Mouse (Mus musculus) lung, embryonic 16.5 days (tissue): ENCODE results near the gene Astl. TPM values are rescaled to one million over a fixed set of nuclear protein-coding genes. Genes with fewer than 3 reads are reported as not detected.

Experiments
- ATAC-seq: fragments of 200-750 bp; cut with Nextera tagmentation; 2 replicates; pipeline ENCODE4 v1.8.0; 2017; ENCODE audit warnings: low read depth, mild to moderate bottlenecking, moderate library complexity
- H3K27ac ChIP-seq: fragments of 300-500 bp; sonication (generic); 2 replicates; pipeline ENCODE4 v1.5.1; 2014; ENCODE audit warnings: mild to moderate bottlenecking, control low read depth, low read length
- H3K27me3 ChIP-seq: fragments of 300-500 bp; sonication (generic); 2 replicates; pipeline ENCODE4 v1.6.1; 2014; ENCODE audit warnings: low read depth, low read length, mixed read lengths; ENCODE audit not compliant: control insufficient read depth, insufficient read depth
- H3K36me3 ChIP-seq: fragments of 300-500 bp; sonication (generic); 2 replicates; pipeline ENCODE4 v1.6.1; 2014; ENCODE audit warnings: low read length; ENCODE audit not compliant: control insufficient read depth, insufficient read depth
- H3K4me1 ChIP-seq: fragments of 300-500 bp; sonication (generic); replicated peaks from 2 replicates; pipeline ENCODE4 v1.6.1; 2014; ENCODE audit warnings: low read length, mixed read lengths; ENCODE audit not compliant: control insufficient read depth, insufficient read depth
- H3K4me2 ChIP-seq: fragments of 300-500 bp; sonication (generic); 2 replicates; pipeline ENCODE4 v1.6.1; 2014; ENCODE audit warnings: low read depth, low read length, control low read depth
- H3K4me3 ChIP-seq: fragments of 300-500 bp; sonication (generic); 2 replicates; pipeline ENCODE4 v1.5.1; 2014; ENCODE audit warnings: mild to moderate bottlenecking, low read length, control low read depth
- H3K9ac ChIP-seq: fragments of 300-500 bp; sonication (generic); 2 replicates; pipeline ENCODE4 v1.6.1; 2014; ENCODE audit warnings: low read length, control low read depth
- H3K9me3 ChIP-seq: fragments of 300-500 bp; sonication (generic); 2 replicates; pipeline ENCODE4 v1.6.1; 2016; ENCODE audit warnings: low read length; ENCODE audit not compliant: control insufficient read depth
- WGBS: fragments of 180-500 bp; shearing (Covaris S2); extraction: QIAGEN DNeasy Blood & Tissue Kit; methylation state at CpG from one replicate; pipeline ENCODE4 v1.1.7; 2014; 5-methylcytosine and 5-hydroxymethylcytosine counted together
- polyA plus RNA-seq: library from polyadenylated mRNA; unstranded; fragments of >200 nt; fragmentation: Nextera tagmentation; extraction: Ambion mirVana; gene quantifications from 2 replicates; pipeline ENCODE4 v1.2.1, GENCODE M21; 2015

Astl gene
- polyA plus RNA-seq, 1 experiment from 2014 or later, result not detected

DNA sequence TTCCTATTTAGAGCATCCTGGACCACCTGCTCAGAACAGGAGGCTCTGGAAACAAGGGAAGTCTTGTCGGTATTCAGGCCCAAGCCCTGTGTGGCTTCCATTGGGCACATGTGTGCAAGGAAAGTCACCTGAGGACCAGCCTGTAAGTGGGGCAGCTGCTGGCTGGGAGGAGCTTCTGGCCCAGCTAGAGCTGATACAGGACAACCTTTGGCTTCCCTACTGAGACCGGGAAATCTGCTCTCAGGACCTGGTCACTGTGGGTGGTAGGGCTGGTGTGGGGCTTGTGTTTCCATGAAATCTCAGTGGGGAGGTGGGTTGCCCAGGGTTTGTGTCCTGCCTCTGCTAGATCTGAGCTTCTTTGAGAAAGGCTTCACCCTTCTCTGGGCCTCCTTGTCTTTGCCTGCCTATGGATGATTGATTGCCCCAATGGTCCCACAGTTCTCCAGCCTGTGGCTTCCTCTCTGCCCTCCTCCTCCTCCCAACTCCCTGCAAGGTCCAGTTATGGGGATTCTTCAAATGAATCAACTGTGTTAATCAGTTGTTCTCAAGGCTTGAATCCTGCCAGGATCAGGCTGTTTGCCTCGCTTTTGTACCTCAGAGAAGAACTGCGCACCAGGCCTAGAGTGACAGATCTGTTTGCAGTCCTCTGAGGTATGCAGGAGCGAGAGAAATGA, 31.4 kb downstream of the Astl start:
- Histone ChIP-seq H3K4me2 (no peak overlapping the region), H3K9me3 (no peaks in the 10 kb centered on the region), H3K4me3 (no peak overlapping the region)

DNA sequence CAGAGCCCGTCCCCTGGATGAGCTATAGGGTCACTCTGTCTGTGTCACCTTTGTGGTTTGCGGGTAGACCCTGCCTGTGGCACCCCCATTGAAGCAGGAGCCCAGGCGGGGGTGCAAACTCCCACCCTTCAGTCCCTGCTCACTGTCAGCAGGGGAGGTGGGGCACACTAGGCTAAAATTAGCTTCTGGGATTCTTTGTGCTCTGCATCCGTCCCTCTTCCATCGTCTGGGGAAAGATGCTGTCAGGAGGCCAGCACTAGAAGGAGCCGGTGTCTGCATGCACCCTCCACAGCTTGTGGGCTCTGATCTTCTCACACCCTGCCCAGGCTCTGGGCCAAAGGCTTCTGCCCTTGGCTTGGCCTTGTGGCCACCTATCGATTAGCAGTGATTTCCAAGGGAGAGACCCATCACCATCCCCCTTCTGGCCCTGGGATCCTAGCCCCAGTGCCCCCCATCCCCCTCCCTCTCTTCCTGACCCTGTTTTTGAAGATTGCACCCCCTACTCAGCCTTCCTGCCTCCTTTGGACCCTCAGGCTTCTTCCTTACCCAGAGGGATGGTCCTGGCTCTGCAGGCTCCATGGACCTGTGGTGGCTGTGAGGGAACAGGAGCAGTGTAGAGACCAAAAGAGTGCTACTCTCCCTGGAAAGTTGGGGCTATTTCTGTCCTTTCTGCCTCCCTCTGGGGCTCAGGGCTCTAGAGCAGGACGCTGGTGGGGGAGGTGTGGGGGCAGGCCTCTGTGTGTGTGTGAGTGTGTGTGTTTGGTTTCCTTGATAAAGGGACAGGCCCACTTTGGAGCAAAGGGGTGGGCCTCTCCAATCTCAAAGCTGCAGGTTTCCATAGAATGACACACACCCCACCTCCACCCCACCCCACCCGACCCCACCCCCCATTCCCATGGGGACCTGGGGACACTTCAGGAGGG, 32.4 kb downstream of the Astl start:
- no peaks in the 10 kb centered on the region for H3K9me3 ChIP-seq

More for the DNA sequence above, 31.4 kb downstream of the Astl start:
- peaks cover 11% of the 10 kb centered on the region for H3K27me3 ChIP-seq
- 44% methylated on average over 5 of the region's 5 CpGs for WGBS
- H3K4me1 ChIP-seq, result no peaks in the 10 kb centered on the region; the same call in 1 of the 2 replicates
- H3K9ac ChIP-seq, result no peak overlapping the region
- ATAC-seq, result no peak
- H3K36me3 ChIP-seq, result no peaks in the 10 kb centered on the region
- H3K27ac ChIP-seq, result no peak overlapping the region

DNA sequence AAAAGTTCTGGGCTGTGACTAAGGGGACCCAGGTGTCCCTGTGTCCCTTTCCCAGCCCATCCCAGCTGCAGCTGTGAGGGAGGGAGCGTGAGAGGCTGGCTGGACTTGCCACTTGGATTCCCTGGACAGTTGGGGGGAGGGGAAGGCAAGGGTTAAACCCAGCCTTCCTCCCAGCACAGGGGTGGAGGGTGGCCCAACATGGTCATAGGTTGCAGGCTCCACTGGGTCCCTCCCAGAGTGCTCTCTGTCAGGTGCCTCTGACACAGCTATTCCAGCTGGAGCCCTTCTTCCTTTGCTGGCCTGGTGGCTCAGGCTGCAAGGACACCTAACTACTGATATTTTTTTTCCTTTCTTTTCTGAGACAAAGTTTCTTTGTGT, 33.0 kb downstream of the Astl start:
- Histone ChIP-seq H3K9me3 (no peaks in the 10 kb centered on the region), H3K4me3 (no peak overlapping the region), H3K4me2 (no peak overlapping the region), H3K27me3 (no peaks in the 10 kb centered on the region), H3K27ac (no peak overlapping the region), H3K36me3 (no peaks in the 10 kb centered on the region), H3K9ac (no peak overlapping the region), H3K4me1 (no peaks in the 10 kb centered on the region; the same call in 1 of the 2 replicates)
- 80% methylated on average over 1 of the region's 1 CpGs for WGBS
- no peak for ATAC-seq

More for the DNA sequence above, 32.4 kb downstream of the Astl start:
- H3K36me3 ChIP-seq, result no peaks in the 10 kb centered on the region
- peaks cover 2% of the 10 kb centered on the region; the same call in 1 of the 2 replicates for H3K27me3 ChIP-seq
- no peak overlapping the region for H3K27ac ChIP-seq
- 0 out of 2 replicates have a peak, but pooled peaks have one; percentile 21 for ATAC-seq
- WGBS, result 22% methylated on average over 9 of the region's 9 CpGs
- no peak overlapping the region for H3K4me2 ChIP-seq
- no peak overlapping the region for H3K4me3 ChIP-seq
- no peaks in the 10 kb centered on the region; the same call in 1 of the 2 replicates for H3K4me1 ChIP-seq
- no peak overlapping the region for H3K9ac ChIP-seq

DNA sequence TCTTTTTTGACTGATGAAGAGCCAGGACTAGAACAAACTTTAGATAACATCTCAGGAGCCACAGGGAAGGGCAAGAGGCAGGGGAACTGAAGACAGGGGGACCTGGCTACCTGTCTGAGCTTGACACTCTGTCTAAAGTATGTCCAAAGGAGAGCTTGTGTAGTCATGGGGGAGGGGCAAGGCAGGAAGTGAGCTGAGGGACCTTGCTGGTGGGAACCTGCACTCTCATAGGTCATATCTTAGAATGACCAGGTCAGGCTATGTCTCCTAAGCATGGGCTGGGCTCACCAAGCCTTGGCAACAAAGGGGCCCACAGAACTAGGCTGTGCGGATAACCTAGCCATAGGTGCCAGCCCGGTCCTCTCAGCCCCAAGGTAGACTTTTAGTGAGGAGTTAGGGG, 33.6 kb downstream of the Astl start:
- ATAC-seq, result no peak
- H3K9ac ChIP-seq, result no peak overlapping the region
- no peak overlapping the region for H3K4me2 ChIP-seq
- no peaks in the 10 kb centered on the region for H3K36me3 ChIP-seq
- no peak overlapping the region for H3K4me3 ChIP-seq
- no peaks in the 10 kb centered on the region for H3K27me3 ChIP-seq
- 80% methylated on average over 2 of the region's 2 CpGs for WGBS
- H3K4me1 ChIP-seq, result no peaks in the 10 kb centered on the region; the same call in 1 of the 2 replicates
- no peak overlapping the region for H3K27ac ChIP-seq
- H3K9me3 ChIP-seq, result no peaks in the 10 kb centered on the region

DNA sequence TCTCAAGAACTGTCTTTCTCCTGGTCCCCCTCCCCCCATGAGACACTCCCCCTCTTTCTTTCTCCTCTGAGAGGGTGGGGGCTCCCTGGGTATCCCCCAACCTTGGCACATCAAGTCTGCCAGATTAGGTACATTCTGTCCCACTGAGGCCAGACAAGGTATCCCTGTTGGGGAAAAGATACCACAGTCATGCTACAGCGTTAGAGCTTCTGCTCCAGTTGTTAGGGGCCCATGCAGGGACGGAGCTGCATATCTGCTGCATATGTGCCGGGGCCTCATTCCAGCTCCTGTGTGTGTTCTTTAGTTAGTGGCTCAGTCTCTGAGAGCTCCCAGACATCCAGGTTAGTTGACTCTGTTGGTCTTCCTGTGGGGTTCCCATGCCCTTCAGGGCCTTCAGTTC, 35.7 kb downstream of the Astl start:
- Histone ChIP-seq H3K4me3 (no peak overlapping the region), H3K4me1 (no peaks in the 10 kb centered on the region; the same call in 1 of the 2 replicates), H3K27ac (no peak overlapping the region), H3K4me2 (no peak overlapping the region), H3K27me3 (no peaks in the 10 kb centered on the region), H3K36me3 (no peaks in the 10 kb centered on the region), H3K9ac (no peak overlapping the region), H3K9me3 (no peaks in the 10 kb centered on the region)
- ATAC-seq, result no peak
- 90% methylated on average over 3 of the region's 3 CpGs for WGBS

DNA sequence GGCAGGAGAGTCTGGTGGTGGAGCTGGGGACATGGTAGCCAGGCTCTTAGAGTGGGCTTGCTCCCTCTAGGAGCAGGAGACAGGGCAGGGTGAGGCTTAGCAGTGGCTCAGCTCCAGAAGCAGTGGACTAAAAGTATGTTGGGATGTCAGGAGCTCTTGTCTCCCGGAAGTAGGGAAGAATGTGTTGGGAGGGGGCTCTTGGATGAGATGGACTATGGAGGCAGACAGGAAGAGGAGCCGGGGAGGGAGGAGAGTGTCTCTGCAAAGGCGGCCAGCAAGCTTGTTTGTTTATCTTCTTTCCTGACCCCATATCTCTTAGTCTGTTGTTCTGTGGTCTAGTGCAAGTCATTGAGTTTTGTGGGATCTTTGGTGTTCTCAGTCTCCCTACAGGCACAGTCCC, 36.6 kb downstream of the Astl start:
- no peak overlapping the region for H3K9ac ChIP-seq
- no peak overlapping the region for H3K27ac ChIP-seq
- WGBS, result 21% methylated on average over 3 of the region's 3 CpGs
- no peak overlapping the region for H3K4me3 ChIP-seq
- 0 out of 2 replicates have a peak, but pooled peaks have one; percentile 9 for ATAC-seq
- no peak overlapping the region for H3K4me2 ChIP-seq
- H3K4me1 ChIP-seq, result no peaks in the 10 kb centered on the region; the same call in 1 of the 2 replicates
- no peaks in the 10 kb centered on the region for H3K27me3 ChIP-seq
- no peaks in the 10 kb centered on the region for H3K36me3 ChIP-seq
- no peaks in the 10 kb centered on the region for H3K9me3 ChIP-seq

DNA sequence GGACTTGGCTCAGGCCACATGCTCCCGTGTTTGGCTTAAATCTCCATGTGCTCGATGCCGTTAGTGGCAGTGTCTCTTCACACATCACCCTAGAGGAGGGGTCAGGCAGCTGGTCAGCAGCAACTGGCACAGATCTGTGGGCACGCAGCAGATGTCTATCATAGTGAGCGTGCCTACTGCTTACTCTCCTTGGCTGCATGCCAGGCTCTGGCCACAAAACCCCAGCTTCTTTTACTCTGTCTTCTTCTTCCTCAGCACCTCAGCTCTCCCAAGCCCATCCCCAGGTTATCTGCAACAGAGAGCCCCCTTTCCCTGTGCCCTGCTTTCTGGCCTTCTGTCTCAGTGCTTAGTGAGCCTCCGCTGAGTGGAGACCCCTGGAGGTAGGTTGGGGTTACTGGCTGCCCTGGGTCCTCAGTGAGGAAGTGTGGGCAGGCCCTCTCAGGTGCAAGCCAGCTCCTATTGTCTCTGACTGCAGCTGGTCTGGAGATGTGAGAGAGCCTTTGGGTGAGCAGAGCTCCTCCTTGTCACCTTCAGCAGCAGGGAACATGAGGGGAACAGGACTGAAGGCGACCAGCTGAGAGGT, 37.4 kb downstream of the Astl start:
- 37% methylated on average over 7 of the region's 7 CpGs for WGBS
- no peaks in the 10 kb centered on the region for H3K36me3 ChIP-seq
- no peak for ATAC-seq
- no peaks in the 10 kb centered on the region for H3K9me3 ChIP-seq
- no peak overlapping the region for H3K4me3 ChIP-seq
- H3K9ac ChIP-seq, result no peak overlapping the region
- no peaks in the 10 kb centered on the region; the same call in 1 of the 2 replicates for H3K4me1 ChIP-seq
- no peak overlapping the region for H3K4me2 ChIP-seq
- no peaks in the 10 kb centered on the region for H3K27me3 ChIP-seq
- no peak overlapping the region for H3K27ac ChIP-seq

DNA sequence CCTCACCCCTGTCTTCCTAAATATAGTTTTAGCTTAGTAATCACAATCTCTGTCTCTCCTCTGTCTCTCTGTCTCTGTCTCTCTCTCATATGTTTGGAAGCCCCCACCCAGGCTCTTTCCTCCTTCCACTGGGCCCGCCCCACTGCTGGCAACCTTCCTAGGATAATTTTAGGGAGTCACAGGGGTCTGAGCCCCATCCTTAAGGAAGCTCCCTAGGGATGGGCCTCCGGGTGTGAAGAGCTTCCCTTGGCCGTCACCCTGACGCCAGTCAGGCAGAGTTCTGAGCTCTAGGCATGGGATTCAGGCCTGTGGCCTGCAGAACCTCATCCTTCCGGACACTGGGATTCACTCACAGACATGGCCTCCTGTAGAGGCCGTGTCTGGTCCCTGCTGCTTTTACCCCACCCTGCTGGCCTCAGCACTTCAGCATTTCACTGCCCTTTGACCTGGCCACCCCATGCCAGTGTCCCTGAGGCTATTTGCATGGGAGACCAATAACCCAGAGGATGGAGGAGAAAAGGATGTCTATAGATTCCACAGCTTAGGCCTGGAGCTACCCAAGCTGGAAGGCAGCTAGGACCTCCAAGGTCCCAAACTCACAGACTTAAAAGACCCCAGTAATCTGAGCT, 38.1 kb downstream of the Astl start:
- Histone ChIP-seq H3K36me3 (no peaks in the 10 kb centered on the region), H3K27ac (no peak overlapping the region), H3K4me1 (no peaks in the 10 kb centered on the region; the same call in 1 of the 2 replicates), H3K4me2 (no peak overlapping the region), H3K4me3 (no peak overlapping the region), H3K9ac (no peak overlapping the region), H3K9me3 (no peaks in the 10 kb centered on the region), H3K27me3 (no peaks in the 10 kb centered on the region)
- no peak for ATAC-seq
- 77% methylated on average over 6 of the region's 6 CpGs for WGBS
